Mouse (Mus musculus) lung, embryonic 15.5 days (tissue): ENCODE measurements around the gene 1190002N15Rik. TPM values are rescaled to one million over a fixed set of nuclear protein-coding genes. Genes with fewer than 3 reads are reported as not detected.

Experiments used
- ATAC-seq: fragments of 200-750 bp; cut with Nextera tagmentation; 2 replicates; pipeline ENCODE4 v1.8.0; 2017; ENCODE audit warnings: moderate number of reproducible peaks, borderline replicate concordance; ENCODE audit not compliant: low FRiP score, low TSS enrichment; ENCODE audit errors: extremely low read depth
- H3K27ac ChIP-seq: fragments of 300-500 bp; sonication (generic); 2 replicates; pipeline ENCODE4 v1.5.1; 2015; ENCODE audit warnings: moderate library complexity, mild to moderate bottlenecking, inconsistent platforms
- H3K27me3 ChIP-seq: fragments of 300-500 bp; sonication (generic); 2 replicates; pipeline ENCODE4 v1.6.1; 2015; ENCODE audit warnings: inconsistent platforms
- H3K36me3 ChIP-seq: fragments of 300-500 bp; sonication (generic); 2 replicates; pipeline ENCODE4 v1.6.1; 2015; ENCODE audit warnings: inconsistent platforms
- H3K4me1 ChIP-seq: fragments of 300-500 bp; sonication (generic); 2 replicates; pipeline ENCODE4 v1.6.1; 2015; ENCODE audit warnings: inconsistent platforms
- H3K4me2 ChIP-seq: fragments of 300-500 bp; sonication (generic); 2 replicates; pipeline ENCODE4 v1.6.1; 2015; ENCODE audit warnings: inconsistent platforms, mild to moderate bottlenecking, moderate library complexity
- H3K4me3 ChIP-seq: fragments of 300-500 bp; sonication (generic); 2 replicates; pipeline ENCODE4 v1.5.1; 2015; ENCODE audit warnings: mild to moderate bottlenecking, inconsistent platforms
- H3K9ac ChIP-seq: fragments of 300-500 bp; sonication (generic); 2 replicates; pipeline ENCODE4 v1.6.1; 2015; ENCODE audit warnings: inconsistent platforms
- H3K9me3 ChIP-seq: fragments of 300-500 bp; sonication (generic); 2 replicates; pipeline ENCODE4 v1.6.1; 2016; ENCODE audit warnings: inconsistent platforms
- WGBS: fragments of 180-500 bp; shearing (Covaris S2); methylation state at CpG from one replicate; pipeline ENCODE4 v1.1.7; 2015; 5-methylcytosine and 5-hydroxymethylcytosine counted together
- polyA plus RNA-seq: library from polyadenylated mRNA; unstranded; fragments of >200 nt; fragmentation: Nextera tagmentation; extraction: Ambion mirVana; gene quantifications from 2 replicates; pipeline ENCODE4 v1.2.1, GENCODE M21; 2015

The 1190002N15Rik gene
- polyA plus RNA-seq = 26.0 and 29.0 TPM in 2 replicates

DNA sequence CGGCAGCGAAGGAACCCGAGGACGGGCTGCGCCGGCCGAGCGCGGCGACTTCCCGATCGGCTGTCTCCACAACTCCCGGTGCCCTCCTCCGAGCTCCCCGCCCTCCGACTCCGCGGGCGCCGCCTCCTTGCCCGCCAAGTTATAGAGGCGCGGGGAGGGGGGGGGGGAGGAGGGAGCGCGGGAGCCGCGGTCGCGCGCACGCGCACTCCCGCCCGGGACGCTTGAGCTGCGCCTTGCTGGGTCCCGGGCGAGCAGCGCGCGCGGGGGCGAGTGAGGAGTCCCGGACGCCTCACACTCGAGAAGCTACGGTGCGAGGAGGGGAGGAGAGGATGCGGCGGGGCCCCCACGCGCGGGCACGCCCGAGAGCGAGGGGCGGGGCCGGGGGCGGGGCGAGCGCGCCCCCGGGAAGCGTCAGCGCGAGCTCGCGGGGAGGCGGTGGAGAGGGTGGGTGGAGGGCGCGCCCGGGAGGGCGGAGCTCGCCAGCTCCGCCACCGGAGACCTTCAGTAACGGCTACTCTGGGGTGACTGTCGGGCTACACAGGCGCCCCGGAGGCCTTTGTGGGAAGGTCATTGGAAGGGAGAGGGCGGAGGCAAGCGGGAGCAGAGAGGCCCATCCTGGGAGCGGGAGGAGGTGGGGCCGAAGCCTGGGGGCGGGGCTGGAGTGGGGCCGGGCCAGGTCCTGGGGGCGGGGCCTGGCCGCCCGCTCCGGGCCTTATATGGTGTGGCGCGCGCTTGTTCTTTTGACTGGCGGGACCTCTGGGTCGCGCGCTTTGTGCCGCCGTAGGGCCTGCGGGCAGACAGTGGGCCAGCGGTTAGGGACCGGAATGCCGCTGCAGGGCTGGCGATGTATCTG lies at the start of gene 1190002N15Rik:
1190002N15Rik (minus strand) TSS at position 112 of the 853 bp plus-strand sequence.
- no peaks in the 10 kb centered on the region for H3K36me3 ChIP-seq

DNA sequence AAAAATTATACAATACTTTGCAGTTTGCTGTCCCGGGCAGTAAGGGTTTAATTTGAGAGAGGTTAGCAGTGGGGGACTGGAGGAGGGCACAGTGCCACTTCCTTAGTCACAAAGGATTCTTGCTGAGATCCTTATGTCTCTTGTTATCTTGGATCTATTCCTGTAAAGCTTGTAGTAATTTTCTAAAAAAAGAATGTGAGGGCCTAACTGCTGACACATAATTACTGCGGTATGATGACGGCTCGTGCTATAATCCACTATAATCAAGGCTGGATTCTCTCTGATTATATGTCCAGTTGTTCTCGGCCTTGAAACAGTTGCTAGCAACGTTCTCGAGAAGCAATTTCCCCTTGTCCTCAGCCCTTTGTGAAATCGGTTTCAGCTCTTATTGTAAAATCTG lies 44.4 kb upstream of the 1190002N15Rik start:
- Histone ChIP-seq H3K9ac (no peak overlapping the region), H3K9me3 (no peaks in the 10 kb centered on the region), H3K4me2 (no peak overlapping the region), H3K36me3 (no peaks in the 10 kb centered on the region), H3K27ac (peak overlapping the region; percentile 47; the same call in 1 of the 2 replicates), H3K27me3 (no peaks in the 10 kb centered on the region), H3K4me3 (no peak overlapping the region), H3K4me1 (peaks cover 15% of the 10 kb centered on the region)
- 58% methylated on average over 8 of the region's 8 CpGs for WGBS
- ATAC-seq = peak; percentile 12; the same call in 1 of the 2 replicates

More for the DNA sequence above, at the start of gene 1190002N15Rik:
- H3K9me3 ChIP-seq = no peaks in the 10 kb centered on the region
- H3K4me1 ChIP-seq = peaks cover 19% of the 10 kb centered on the region
- peak; percentile 92 for ATAC-seq
- WGBS = under 1% methylated on average over 54 of the region's 104 CpGs
- H3K4me2 ChIP-seq = peak within 1 kb of the TSS; percentile 89
- peak within 1 kb of the TSS; percentile 90 for H3K4me3 ChIP-seq
- H3K9ac ChIP-seq = peak within 1 kb of the TSS; percentile 81
- peak within 1 kb of the TSS; percentile 99 for H3K27ac ChIP-seq
- H3K27me3 ChIP-seq = no peaks in the 10 kb centered on the region

DNA sequence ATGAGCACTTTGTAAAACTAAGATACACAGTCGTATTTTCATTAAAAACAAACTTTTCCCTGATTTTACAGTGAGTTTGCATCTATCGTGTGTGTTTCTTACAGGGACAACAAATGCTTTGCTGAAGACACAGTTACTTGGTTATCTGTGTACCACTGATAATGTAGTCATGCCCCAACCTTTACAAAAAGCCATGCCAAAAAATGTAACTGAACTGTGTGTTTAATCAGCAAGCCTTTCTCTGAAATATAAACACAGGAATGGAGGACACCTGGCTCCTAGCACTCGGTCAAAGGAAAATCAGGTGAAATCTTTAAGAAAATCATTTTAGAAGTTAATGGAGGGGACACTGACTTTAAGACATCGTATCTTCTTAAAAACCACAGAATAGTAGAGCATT lies 43.8 kb upstream of the 1190002N15Rik start:
- no peak overlapping the region for H3K4me2 ChIP-seq
- H3K36me3 ChIP-seq = no peaks in the 10 kb centered on the region
- no peaks in the 10 kb centered on the region for H3K9me3 ChIP-seq
- H3K27ac ChIP-seq = no peak overlapping the region
- H3K4me3 ChIP-seq = no peak overlapping the region
- no peak for ATAC-seq
- 69% methylated on average over 4 of the region's 4 CpGs for WGBS
- peaks cover 15% of the 10 kb centered on the region for H3K4me1 ChIP-seq
- no peak overlapping the region for H3K9ac ChIP-seq
- no peaks in the 10 kb centered on the region for H3K27me3 ChIP-seq

DNA sequence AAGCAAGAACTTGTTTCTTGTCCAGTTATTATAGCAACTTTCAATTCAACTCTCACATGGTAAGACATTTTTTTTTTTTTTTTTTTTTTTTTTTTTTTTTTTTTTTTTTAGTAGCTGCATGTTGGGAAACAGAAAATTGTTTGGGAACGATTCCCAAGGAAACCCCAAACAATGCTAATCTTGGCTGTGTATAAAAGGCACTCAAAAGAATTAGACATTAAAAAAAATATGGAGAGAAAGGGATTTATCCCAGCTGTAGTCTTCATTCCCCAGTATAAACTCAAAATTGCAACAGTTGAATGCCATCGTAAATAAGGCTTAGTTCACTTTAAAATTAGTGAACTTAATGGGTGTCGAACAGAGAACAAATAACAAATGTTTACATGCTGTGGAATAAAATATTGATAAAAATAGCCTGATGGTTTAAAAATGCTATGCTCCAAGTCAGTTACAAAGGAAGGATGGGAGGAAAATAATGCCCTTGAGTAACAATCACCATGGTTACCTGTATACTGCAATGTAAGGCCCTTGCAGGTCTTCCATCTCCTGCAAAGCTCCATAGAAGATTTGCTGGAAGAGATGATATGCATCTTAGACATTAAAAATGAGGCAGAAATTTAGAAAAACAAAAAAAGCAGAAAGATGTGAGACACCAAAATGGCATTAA lies 42.3 kb upstream of the 1190002N15Rik start:
- 47% methylated on average over 3 of the region's 3 CpGs for WGBS
- Histone ChIP-seq H3K27me3 (no peaks in the 10 kb centered on the region), H3K4me1 (peaks cover 15% of the 10 kb centered on the region), H3K4me3 (no peak overlapping the region), H3K27ac (peak overlapping the region; percentile 64), H3K9ac (no peak overlapping the region), H3K36me3 (no peaks in the 10 kb centered on the region), H3K9me3 (no peaks in the 10 kb centered on the region), H3K4me2 (no peak overlapping the region)
- ATAC-seq = peak; percentile 82; the same call in 1 of the 2 replicates

DNA sequence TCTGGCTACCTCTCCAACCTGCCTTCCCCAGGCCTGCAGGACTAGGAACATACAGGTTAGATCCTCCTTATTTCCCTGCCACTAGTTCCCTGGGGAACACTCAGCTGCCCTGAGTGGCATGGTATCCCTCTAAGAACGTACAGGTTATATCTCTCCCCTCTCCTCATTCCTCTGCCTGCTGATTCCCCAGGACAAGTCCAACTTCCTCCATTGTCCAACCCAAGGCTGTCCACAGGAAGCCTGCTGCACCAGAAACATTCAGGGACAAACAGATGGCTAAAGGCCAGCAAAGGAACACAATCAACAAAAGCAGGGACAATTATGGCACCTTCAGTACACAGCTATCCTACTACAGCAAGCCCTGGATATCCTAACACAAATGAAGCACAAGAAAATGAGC lies 33.9 kb upstream of the 1190002N15Rik start:
- H3K4me1 ChIP-seq = no peaks in the 10 kb centered on the region
- WGBS = 37% methylated on average over 1 of the region's 1 CpGs
- H3K27me3 ChIP-seq = no peaks in the 10 kb centered on the region
- H3K9me3 ChIP-seq = no peaks in the 10 kb centered on the region
- H3K4me2 ChIP-seq = no peak overlapping the region
- no peaks in the 10 kb centered on the region for H3K36me3 ChIP-seq
- no peak overlapping the region for H3K9ac ChIP-seq
- no peak for ATAC-seq
- no peak overlapping the region for H3K4me3 ChIP-seq
- H3K27ac ChIP-seq = no peak overlapping the region

DNA sequence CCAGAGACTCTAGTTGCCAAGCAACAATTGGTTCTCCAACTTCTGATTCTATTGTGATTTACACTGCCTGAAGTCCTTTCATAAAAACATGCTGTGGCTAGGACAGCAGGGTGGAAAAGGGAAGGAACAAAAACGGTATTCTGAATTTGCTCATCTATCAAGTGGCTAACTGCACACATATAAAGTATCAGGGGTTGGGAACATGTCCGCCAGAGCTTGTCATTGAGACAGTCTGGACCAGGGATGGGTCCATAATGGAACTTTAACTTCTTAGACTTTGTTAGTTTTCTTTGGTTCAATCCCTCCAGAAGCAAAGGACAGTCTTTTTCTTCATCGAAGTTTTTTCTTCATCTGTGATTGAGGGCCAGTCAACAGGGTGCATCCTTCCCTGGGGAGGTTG lies 30.5 kb upstream of the 1190002N15Rik start:
- H3K4me3 ChIP-seq = no peak overlapping the region
- H3K4me1 ChIP-seq = no peaks in the 10 kb centered on the region
- WGBS = 80% methylated on average over 3 of the region's 3 CpGs
- ATAC-seq = no peak
- H3K4me2 ChIP-seq = no peak overlapping the region
- no peaks in the 10 kb centered on the region for H3K27me3 ChIP-seq
- H3K9ac ChIP-seq = no peak overlapping the region
- H3K36me3 ChIP-seq = no peaks in the 10 kb centered on the region
- H3K9me3 ChIP-seq = no peaks in the 10 kb centered on the region
- H3K27ac ChIP-seq = no peak overlapping the region

DNA sequence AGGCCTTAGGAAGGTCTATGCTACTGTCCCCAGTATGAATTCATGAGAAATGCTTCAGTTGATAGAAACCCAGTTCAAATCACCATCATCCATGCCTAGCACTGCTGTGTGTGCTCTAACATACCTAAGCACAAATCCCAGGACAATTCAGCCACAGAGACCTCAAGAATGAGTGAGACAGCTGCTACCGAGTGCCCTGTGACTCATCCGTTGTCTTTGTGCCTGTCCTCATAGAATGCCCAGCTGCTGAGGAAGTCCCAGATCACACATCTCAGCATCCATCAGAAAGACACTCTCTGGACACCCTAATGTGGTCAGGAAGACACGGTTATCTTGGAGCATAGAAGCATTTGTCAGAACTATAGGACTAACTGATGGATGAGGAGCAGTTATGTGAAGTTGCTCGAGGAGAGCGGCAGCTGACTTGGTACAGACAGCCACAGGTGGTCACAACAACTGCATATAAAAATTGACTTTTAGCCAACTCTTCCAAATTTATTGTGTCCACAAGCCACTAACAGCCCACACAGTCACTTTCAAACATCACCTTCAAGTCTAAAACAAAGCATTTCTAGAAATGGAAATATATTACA lies 29.9 kb upstream of the 1190002N15Rik start:
- no peak overlapping the region; the same call in 1 of the 2 replicates for H3K27ac ChIP-seq
- no peaks in the 10 kb centered on the region for H3K4me1 ChIP-seq
- WGBS = 53% methylated on average over 5 of the region's 5 CpGs
- H3K9ac ChIP-seq = no peak overlapping the region
- no peak for ATAC-seq
- H3K4me2 ChIP-seq = no peak overlapping the region
- H3K9me3 ChIP-seq = no peaks in the 10 kb centered on the region
- no peaks in the 10 kb centered on the region for H3K27me3 ChIP-seq
- no peak overlapping the region for H3K4me3 ChIP-seq
- H3K36me3 ChIP-seq = no peaks in the 10 kb centered on the region

DNA sequence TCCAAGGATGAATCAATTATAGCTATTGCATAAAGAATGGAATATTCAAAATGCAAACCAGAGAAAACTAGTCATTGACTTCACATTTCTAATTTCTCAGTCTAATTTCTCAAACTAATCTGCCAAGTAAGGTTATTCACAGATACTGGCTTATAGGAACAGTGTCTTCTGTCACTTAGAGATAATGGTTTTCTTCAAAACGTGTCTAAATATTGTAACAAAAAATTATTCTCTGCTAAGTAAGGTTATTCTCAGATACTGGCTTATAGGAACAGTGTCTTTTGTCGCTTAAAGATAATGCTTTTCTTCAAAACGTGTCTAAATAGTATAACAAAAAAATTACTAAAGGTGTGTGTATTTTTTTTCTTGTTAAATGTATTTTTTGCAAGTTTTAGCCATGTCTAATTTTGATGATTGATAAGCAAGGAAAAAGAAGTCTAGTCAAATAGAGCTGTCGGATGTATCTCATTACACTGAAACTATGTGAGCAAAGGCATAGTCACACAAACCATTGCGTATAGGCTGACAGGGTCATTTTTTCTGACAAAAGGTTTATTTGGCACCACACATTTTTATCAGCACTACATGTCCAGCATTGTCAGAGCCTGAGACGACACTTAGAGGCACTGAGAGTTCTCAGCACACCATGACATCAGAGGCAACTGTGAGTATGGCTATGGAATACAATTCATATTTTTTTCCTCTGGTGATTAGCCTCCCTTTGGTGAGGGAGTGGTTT lies 19.1 kb upstream of the 1190002N15Rik start:
- no peak overlapping the region for H3K9ac ChIP-seq
- ATAC-seq = no peak
- H3K27me3 ChIP-seq = no peaks in the 10 kb centered on the region
- no peak overlapping the region for H3K4me2 ChIP-seq
- H3K9me3 ChIP-seq = no peaks in the 10 kb centered on the region
- no peak overlapping the region for H3K27ac ChIP-seq
- 64% methylated on average over 6 of the region's 6 CpGs for WGBS
- H3K4me3 ChIP-seq = no peak overlapping the region
- no peaks in the 10 kb centered on the region for H3K4me1 ChIP-seq
- H3K36me3 ChIP-seq = no peaks in the 10 kb centered on the region

DNA sequence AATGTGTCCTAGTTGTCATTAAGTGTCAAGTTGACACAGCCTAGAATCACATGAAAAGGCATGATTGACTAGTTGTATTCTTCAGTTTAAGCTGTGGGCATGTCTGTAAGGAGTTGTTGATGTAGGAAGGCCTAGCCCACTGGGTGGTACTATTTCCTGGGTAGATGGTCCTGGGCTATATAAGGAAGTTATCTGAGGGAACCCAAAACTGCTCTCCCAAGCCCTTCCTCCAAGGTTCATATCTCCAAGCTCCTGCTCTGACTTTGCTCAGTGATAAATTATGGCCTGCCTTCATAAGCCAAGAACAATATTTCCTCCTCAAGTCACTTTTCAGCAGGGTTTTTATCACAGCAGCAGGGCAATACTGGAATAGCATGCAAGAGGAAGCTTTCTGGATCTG lies 18.4 kb upstream of the 1190002N15Rik start:
- no peak overlapping the region for H3K4me3 ChIP-seq

DNA sequence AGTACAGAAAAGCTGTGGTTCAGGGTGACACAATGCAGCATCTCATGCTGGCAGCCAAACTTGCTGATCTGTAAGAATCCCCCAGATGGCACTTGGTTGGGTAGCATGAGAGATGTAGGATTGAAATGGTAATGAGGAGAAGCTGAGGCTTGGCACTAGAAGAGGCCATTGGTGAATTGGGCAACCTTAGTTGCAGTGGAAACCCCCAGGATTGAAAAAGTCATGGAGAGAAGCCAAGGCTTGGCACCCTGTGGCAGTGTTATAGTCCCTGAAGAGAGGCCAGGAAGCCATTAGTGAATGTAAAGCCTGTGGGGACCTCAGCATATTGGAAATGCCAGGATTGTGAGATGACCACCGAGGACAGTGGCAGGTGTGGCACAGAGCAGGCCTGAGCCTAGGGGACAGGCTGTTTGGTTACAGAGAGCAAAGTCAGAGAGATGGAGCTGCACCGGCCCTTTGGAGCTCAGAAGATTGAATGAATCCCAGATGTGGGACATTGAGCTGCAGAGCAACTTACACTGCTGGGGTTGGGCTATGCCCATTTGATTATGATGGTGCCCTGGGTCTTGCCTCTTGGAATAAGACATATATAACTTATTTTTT lies 12.7 kb upstream of the 1190002N15Rik start:
- H3K4me1 ChIP-seq = no peaks in the 10 kb centered on the region
- no peaks in the 10 kb centered on the region for H3K9me3 ChIP-seq
- no peak overlapping the region for H3K4me2 ChIP-seq
- ATAC-seq = no peak
- H3K4me3 ChIP-seq = no peak overlapping the region
- no peaks in the 10 kb centered on the region for H3K36me3 ChIP-seq
- 91% methylated on average over 2 of the region's 2 CpGs for WGBS
- H3K27ac ChIP-seq = no peak overlapping the region
- H3K9ac ChIP-seq = no peak overlapping the region
- no peaks in the 10 kb centered on the region for H3K27me3 ChIP-seq

More for the DNA sequence above, 18.4 kb upstream of the 1190002N15Rik start:
- Histone ChIP-seq H3K27me3 (no peaks in the 10 kb centered on the region), H3K4me2 (no peak overlapping the region), H3K9me3 (no peaks in the 10 kb centered on the region), H3K4me1 (no peaks in the 10 kb centered on the region), H3K9ac (no peak overlapping the region), H3K36me3 (no peaks in the 10 kb centered on the region), H3K27ac (no peak overlapping the region)
- no peak for ATAC-seq

DNA sequence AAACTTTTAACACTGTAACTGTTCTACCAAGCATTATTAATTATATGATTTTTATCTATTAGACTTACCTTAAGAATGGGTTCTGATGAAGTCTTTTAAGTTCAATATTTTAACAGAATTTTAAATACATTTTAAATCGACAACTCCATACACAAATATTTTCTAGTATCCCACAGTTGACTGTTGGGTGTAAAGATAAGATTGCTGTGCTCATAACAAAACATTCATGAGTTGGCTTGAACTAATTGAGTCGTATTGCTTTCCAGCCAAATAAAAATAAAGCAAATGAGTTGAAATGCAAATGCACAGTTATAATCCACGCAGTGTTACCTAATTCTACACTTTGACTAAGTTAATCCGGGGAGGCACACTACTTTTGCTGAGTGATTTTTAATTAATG lies 6.0 kb upstream of the 1190002N15Rik start:
- Histone ChIP-seq H3K27me3 (no peaks in the 10 kb centered on the region), H3K36me3 (no peaks in the 10 kb centered on the region), H3K4me2 (no peak overlapping the region), H3K4me3 (no peak overlapping the region), H3K9ac (no peak overlapping the region), H3K4me1 (0 out of 2 replicates have a peak, but pooled peaks cover 6% of the 10 kb centered on the region), H3K9me3 (no peaks in the 10 kb centered on the region), H3K27ac (no peak overlapping the region)
- no peak for ATAC-seq
- 88% methylated on average over 4 of the region's 4 CpGs for WGBS
